Mouse (Mus musculus) neural tube, embryonic 11.5 days (tissue): ENCODE results near the gene Clic5. TPM values are rescaled to one million over a fixed set of nuclear protein-coding genes. Genes with fewer than 3 reads are reported as not detected.
"Not testable (repeated sequence)": the region's sequence is repeated elsewhere in the genome, so short reads cannot be mapped to it uniquely, and the experiment has no call there.

Experiments
- ATAC-seq: fragments of 200-750 bp; cut with Nextera tagmentation; 2 replicates; pipeline ENCODE4 v1.8.0; 2017; ENCODE audit warnings: moderate number of reproducible peaks, mild to moderate bottlenecking, moderate TSS enrichment, moderate library complexity; ENCODE audit not compliant: insufficient read depth, low FRiP score, low TSS enrichment
- DNase-seq: peaks from one replicate; pipeline ENCODE4 v3.0.0-alpha.2; 2015; ENCODE audit warnings: low spot score
- H3K27ac ChIP-seq: fragments of 300-500 bp; sonication (generic); 2 replicates; pipeline ENCODE4 v1.5.1; 2014; ENCODE audit warnings: low read depth, mild to moderate bottlenecking, low read length
- H3K27me3 ChIP-seq: fragments of 300-500 bp; sonication (generic); 2 replicates; pipeline ENCODE4 v1.6.1; 2014; ENCODE audit warnings: mild to moderate bottlenecking, low read length, mixed read lengths; ENCODE audit not compliant: control insufficient read depth, insufficient read depth
- H3K36me3 ChIP-seq: fragments of 300-500 bp; sonication (generic); 2 replicates; pipeline ENCODE4 v1.6.1; 2014; ENCODE audit warnings: mild to moderate bottlenecking, low read length, moderate library complexity, mixed read lengths; ENCODE audit not compliant: control insufficient read depth, insufficient read depth
- H3K4me1 ChIP-seq: fragments of 300-500 bp; sonication (generic); 2 replicates; pipeline ENCODE4 v1.6.1; 2014; ENCODE audit warnings: low read length, mixed read lengths; ENCODE audit not compliant: control insufficient read depth, insufficient read depth
- H3K4me2 ChIP-seq: fragments of 300-500 bp; sonication (generic); 2 replicates; pipeline ENCODE4 v1.6.1; 2014; ENCODE audit warnings: low read depth, mild to moderate bottlenecking, moderate library complexity
- H3K4me3 ChIP-seq: fragments of 300-500 bp; sonication (generic); 2 replicates; pipeline ENCODE4 v1.5.1; 2014; ENCODE audit warnings: low read depth, low read length
- H3K9ac ChIP-seq: fragments of 300-500 bp; sonication (generic); 2 replicates; pipeline ENCODE4 v1.6.1; 2014; ENCODE audit warnings: mild to moderate bottlenecking, low read length
- H3K9me3 ChIP-seq: fragments of 300-500 bp; sonication (generic); 2 replicates; pipeline ENCODE4 v1.6.1; 2016; ENCODE audit warnings: low read length; ENCODE audit not compliant: control insufficient read depth
- WGBS: fragments of 180-500 bp; shearing (Covaris S2); extraction: QIAGEN DNeasy Blood & Tissue Kit; methylation state at CpG from one replicate; pipeline ENCODE4 v1.1.7; 2014; 5-methylcytosine and 5-hydroxymethylcytosine counted together
- polyA plus RNA-seq: library from polyadenylated mRNA; unstranded; fragments of >200 nt; fragmentation: Nextera tagmentation; extraction: Ambion mirVana; gene quantifications from 2 replicates; pipeline ENCODE4 v1.2.1, GENCODE M21; 2014

Clic5 gene
- polyA plus RNA-seq, 1 experiment from 2014 or later, result 0.23 TPM

GRCm38 (mm10) chr17:44186871-44187270 is 1.5 kb upstream of the Clic5 start:
- H3K4me3 ChIP-seq, result no peak overlapping the region
- no peaks in the 10 kb centered on the region for H3K36me3 ChIP-seq
- no peak overlapping the region for H3K27ac ChIP-seq
- no peak overlapping the region for H3K4me2 ChIP-seq
- WGBS, result 80% methylated on average over 3 of the region's 3 CpGs
- no peaks in the 10 kb centered on the region for H3K9me3 ChIP-seq
- peaks cover 9% of the 10 kb centered on the region; the same call in 1 of the 2 replicates for H3K4me1 ChIP-seq
- DNase-seq (no peak), ATAC-seq (no peak)
- H3K9ac ChIP-seq, result no peak overlapping the region
- H3K27me3 ChIP-seq, result peaks cover 11% of the 10 kb centered on the region

GRCm38 (mm10) chr17:44187537-44187936 is 847 bp upstream of the Clic5 start:
- H3K27me3 ChIP-seq, result peaks cover 11% of the 10 kb centered on the region
- H3K4me3 ChIP-seq, H3K9ac ChIP-seq, H3K36me3 ChIP-seq, ATAC-seq, H3K27ac ChIP-seq, H3K4me1 ChIP-seq, H3K4me2 ChIP-seq, H3K9me3 ChIP-seq, DNase-seq: not testable (repeated sequence)

- WGBS, result 0% methylated on average over 23 of the region's 24 CpGs
- ATAC-seq (no peak), DNase-seq (no peak)
- Histone ChIP-seq H3K36me3 (no peaks in the 10 kb centered on the region), H3K9me3 (no peaks in the 10 kb centered on the region), H3K27ac (no peak overlapping the region), H3K27me3 (peaks cover 11% of the 10 kb centered on the region), H3K9ac (peak overlapping the region; percentile 14; the same call in 1 of the 2 replicates), H3K4me2 (peak overlapping the region; percentile 82), H3K4me1 (peaks cover 9% of the 10 kb centered on the region; the same call in 1 of the 2 replicates), H3K4me3 (peak overlapping the region; percentile 34)
Measured at GRCm38 (mm10) chr17:44188769-44189145, 373 bp downstream of the Clic5 start.

- 2% methylated on average over 11 of the region's 11 CpGs for WGBS
- ATAC-seq (no peak), DNase-seq (peak; percentile 14)
Measured at GRCm38 (mm10) chr17:44189696-44190095, 1.3 kb downstream of the Clic5 start.

GRCm38 (mm10) chr17:44190246-44190645 is 1.9 kb downstream of the Clic5 start:
- Histone ChIP-seq H3K36me3 (no peaks in the 10 kb centered on the region), H3K4me2 (no peak overlapping the region), H3K9ac (no peak overlapping the region), H3K27ac (no peak overlapping the region), H3K4me3 (no peak overlapping the region), H3K4me1 (peaks cover 9% of the 10 kb centered on the region; the same call in 1 of the 2 replicates), H3K27me3 (peaks cover 11% of the 10 kb centered on the region), H3K9me3 (no peaks in the 10 kb centered on the region)
- DNase-seq (no peak), ATAC-seq (no peak)
- WGBS, result 56% methylated on average over 7 of the region's 7 CpGs

More at GRCm38 (mm10) chr17:44189696-44190095, 1.3 kb downstream of the Clic5 start:
- H3K27me3 ChIP-seq, result peaks cover 11% of the 10 kb centered on the region
- no peaks in the 10 kb centered on the region for H3K9me3 ChIP-seq
- H3K36me3 ChIP-seq, result no peaks in the 10 kb centered on the region
- H3K27ac ChIP-seq, result no peak overlapping the region
- H3K4me1 ChIP-seq, result peaks cover 9% of the 10 kb centered on the region; the same call in 1 of the 2 replicates
- no peak overlapping the region for H3K4me3 ChIP-seq
- no peak overlapping the region for H3K9ac ChIP-seq
- H3K4me2 ChIP-seq, result peak overlapping the region; percentile 82; the same call in 1 of the 2 replicates

- peaks cover 11% of the 10 kb centered on the region for H3K27me3 ChIP-seq
- no peaks in the 10 kb centered on the region for H3K9me3 ChIP-seq
- no peak overlapping the region for H3K27ac ChIP-seq
- DNase-seq (no peak), ATAC-seq (no peak)
- H3K36me3 ChIP-seq, result no peaks in the 10 kb centered on the region
- 77% methylated on average over 3 of the region's 3 CpGs for WGBS
- no peak overlapping the region for H3K4me3 ChIP-seq
- H3K9ac ChIP-seq, result no peak overlapping the region
- H3K4me1 ChIP-seq, result peaks cover 9% of the 10 kb centered on the region; the same call in 1 of the 2 replicates
- H3K4me2 ChIP-seq, result no peak overlapping the region
Measured at GRCm38 (mm10) chr17:44192981-44193380, 4.6 kb downstream of the Clic5 start.

GRCm38 (mm10) chr17:44199158-44199557 is 10.8 kb downstream of the Clic5 start:
- Histone ChIP-seq H3K4me2 (no peak overlapping the region), H3K9ac (no peak overlapping the region), H3K27ac (no peak overlapping the region), H3K4me3 (no peak overlapping the region), H3K4me1 (no peaks in the 10 kb centered on the region), H3K27me3 (no peaks in the 10 kb centered on the region), H3K36me3 (no peaks in the 10 kb centered on the region), H3K9me3 (no peaks in the 10 kb centered on the region)
- no peak for ATAC-seq
- WGBS, result 82% methylated on average over 4 of the region's 4 CpGs
- DNase-seq, result no peak

GRCm38 (mm10) chr17:44202952-44203351 is 14.6 kb downstream of the Clic5 start:
- WGBS, result 87% methylated on average over 5 of the region's 5 CpGs
- ATAC-seq (no peak), DNase-seq (no peak)
- H3K9me3 ChIP-seq, result no peaks in the 10 kb centered on the region
- no peak overlapping the region for H3K27ac ChIP-seq
- H3K4me1 ChIP-seq, result no peaks in the 10 kb centered on the region
- no peak overlapping the region for H3K4me2 ChIP-seq
- no peaks in the 10 kb centered on the region for H3K27me3 ChIP-seq
- H3K36me3 ChIP-seq, result no peaks in the 10 kb centered on the region
- no peak overlapping the region for H3K4me3 ChIP-seq
- H3K9ac ChIP-seq, result no peak overlapping the region

GRCm38 (mm10) chr17:44204787-44205186 is 16.4 kb downstream of the Clic5 start:
- H3K9ac ChIP-seq, result no peak overlapping the region
- H3K4me1 ChIP-seq, result no peaks in the 10 kb centered on the region
- WGBS, result 87% methylated on average over 1 of the region's 1 CpGs
- no peak overlapping the region for H3K4me3 ChIP-seq
- no peaks in the 10 kb centered on the region for H3K36me3 ChIP-seq
- DNase-seq, result no peak
- no peaks in the 10 kb centered on the region for H3K9me3 ChIP-seq
- H3K27ac ChIP-seq, result no peak overlapping the region
- ATAC-seq, result no peak
- H3K27me3 ChIP-seq, result no peaks in the 10 kb centered on the region
- H3K4me2 ChIP-seq, result no peak overlapping the region
